Mouse (Mus musculus) Patski (cell line): Measurements from ENCODE around the gene Gimap3. TPM values are rescaled to one million over a fixed set of nuclear protein-coding genes. Genes with fewer than 3 reads are reported as not detected.

Experiments used
- ATAC-seq: fragments of 100-300 bp; one replicate; pipeline ENCODE4 v1.8.0; 2021
- CTCF ChIA-PET: fragments of 350-600 bp; sonication (Branson Sonifier 250); formaldehyde crosslinking; loops from one replicate; lab custom pipeline; 2022; ENCODE audit warnings: inconsistent platforms; lab: Charles Lee
- POLR2A ChIA-PET: fragments of 350-600 bp; sonication (Branson Sonifier 250); formaldehyde crosslinking; loops from one replicate; lab custom pipeline; 2022; ENCODE audit warnings: antibody characterized with exemption, inconsistent platforms; lab: Charles Lee
- DNase-seq: peaks from one replicate; pipeline ENCODE4 v3.0.0-alpha.2; 2011; ENCODE audit warnings: low read depth, low spot score
- H3K27me3 ChIP-seq: fragments of 371-371 bp; one replicate; pipeline ENCODE4 v1.5.1; 2021
- CTCF ChIP-seq: fragments of 100-300 bp; IDR thresholded peaks from one replicate; pipeline ENCODE4 v1.5.1; 2021
- in situ Hi-C: fragments of 300-500 bp; cut with MboI; formaldehyde crosslinking; loops from 3 replicates; pipeline ENCODE4 v1.11.1; 2018; ENCODE audit warnings: low pct_unique_long_range_greater_than_20kb, mixed read lengths
- polyA plus RNA-seq: library from polyadenylated mRNA; unstranded; gene quantifications from one replicate; pipeline ENCODE4 v1.2.3, GENCODE M21; 2021

Gene Gimap3
- polyA plus RNA-seq, 1 experiment from 2014 or later, result not detected

DNA sequence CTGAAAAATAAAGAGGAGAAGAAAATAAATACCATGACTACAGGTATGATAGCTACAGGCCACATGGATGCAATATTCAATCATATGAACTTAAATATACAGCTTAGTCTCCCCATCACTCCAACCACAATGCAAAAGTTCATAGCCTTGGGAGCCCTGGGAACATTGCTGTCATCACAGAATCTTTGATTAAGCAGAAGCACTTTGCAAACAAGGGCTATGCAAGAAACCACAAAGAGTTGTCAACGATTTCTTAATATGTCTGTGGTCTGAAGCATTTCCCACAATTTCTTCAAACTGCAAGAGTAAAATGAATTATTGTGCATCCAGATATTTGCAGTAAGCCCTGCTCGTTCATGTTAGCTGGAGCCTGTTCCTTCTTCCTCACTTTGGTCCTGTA lies 33.6 kb downstream of the Gimap3 start:
- ChIA-PET CTCF (interaction anchor here (1.0 to 1.8 kb wide), 4 partner anchors 9 to 91 kb away, joined by 3 to 4 read pairs (median 4); partner anchors contain the start of gene Gimap5), POLR2A (no interaction called here)
- no peak for TF ChIP-seq CTCF
- DNase-seq, result no peak
- ATAC-seq, result no peak
- peaks cover 6% of the 10 kb centered on the region for H3K27me3 ChIP-seq
- in situ Hi-C loops, result no loop called here

DNA sequence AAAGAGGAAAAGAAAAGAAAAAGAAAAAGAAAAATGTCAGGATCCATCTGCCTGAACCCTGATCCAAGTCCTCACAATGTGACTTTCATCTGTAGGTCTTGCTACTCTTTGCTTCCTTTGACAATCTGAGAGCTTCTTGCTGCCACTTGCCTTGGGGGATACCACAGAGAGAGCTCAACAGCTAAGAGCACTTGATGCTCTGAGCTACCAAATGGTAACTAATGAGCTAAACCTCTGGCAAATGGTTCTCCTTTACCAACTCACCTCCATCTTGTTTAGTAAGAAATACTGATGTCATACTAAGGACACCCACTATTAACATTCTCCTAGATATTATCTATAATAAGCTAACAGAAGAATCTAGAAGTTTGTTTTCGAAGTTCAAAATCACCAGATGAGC lies 37.0 kb downstream of the Gimap3 start:
- in situ Hi-C loops, result no loop called here
- no peak for TF ChIP-seq CTCF
- no peak for DNase-seq
- POLR2A ChIA-PET, result no interaction called here
- CTCF ChIA-PET, result interaction anchor here (1.1 to 3.6 kb wide), 2 partner anchors 38 to 87 kb away, joined by 3 to 13 read pairs; partner anchors contain the start of gene Gimap8
- no peak for ATAC-seq
- H3K27me3 ChIP-seq, result peaks cover 6% of the 10 kb centered on the region

DNA sequence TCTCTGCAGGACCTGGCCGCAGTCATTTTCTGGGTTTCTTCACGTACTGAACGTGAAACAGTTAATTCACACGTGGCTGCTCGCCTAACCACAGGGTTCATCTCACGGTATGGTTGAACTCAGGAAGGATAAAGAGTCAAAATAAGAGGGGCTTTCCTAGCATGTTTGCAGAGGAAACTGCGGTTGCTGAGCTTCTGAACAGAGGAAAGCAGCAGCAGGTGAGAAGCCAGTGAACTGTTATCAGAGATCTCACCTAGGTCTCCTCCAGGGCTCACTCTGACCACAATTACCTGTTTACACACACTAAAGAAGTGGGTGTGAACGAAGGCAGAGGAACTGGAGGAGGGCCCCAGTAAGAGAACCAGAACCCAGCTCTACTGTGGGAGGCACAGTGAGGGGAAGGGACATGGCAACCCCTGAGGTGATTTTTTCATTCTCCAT lies 37.8 kb downstream of the Gimap3 start:
- ChIA-PET CTCF (interaction anchor here (3.6 kb wide), 1 partner anchor 86 kb away, joined by 13 read pairs; the partner anchor contains the start of gene Gimap8), POLR2A (interaction anchor here (1.1 kb wide), 1 partner anchor 12 kb away, joined by 3 read pairs; no protein-coding TSS in a partner anchor)
- in situ Hi-C loops, result no loop called here
- DNase-seq (no peak), ATAC-seq (no peak)
- peaks cover 6% of the 10 kb centered on the region for H3K27me3 ChIP-seq
- no peak for TF ChIP-seq CTCF

DNA sequence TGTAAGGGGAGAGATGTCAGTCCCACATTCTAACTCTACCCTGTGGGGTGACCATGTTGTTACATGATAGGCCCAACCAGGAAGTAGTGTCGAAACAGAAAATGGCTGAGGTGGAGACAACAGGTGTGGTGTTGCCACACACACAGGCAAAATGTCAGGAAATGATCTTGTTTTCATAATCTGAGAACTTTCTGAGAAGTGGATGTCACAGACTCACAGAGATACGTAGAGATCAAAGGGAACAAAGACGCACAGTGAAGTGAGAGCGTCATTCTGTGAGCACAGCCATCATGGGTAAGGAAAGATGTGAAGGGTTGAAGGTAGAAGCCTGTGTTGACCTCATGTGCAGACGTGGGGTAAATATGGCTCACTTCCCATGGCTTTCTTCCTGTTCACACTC lies 42.9 kb downstream of the Gimap3 start:
- ATAC-seq (no peak), DNase-seq (no peak)
- TF ChIP-seq CTCF, result no peak
- ChIA-PET POLR2A (no interaction called here), CTCF (no interaction called here)
- peaks cover 3% of the 10 kb centered on the region for H3K27me3 ChIP-seq
- in situ Hi-C loops, result no loop called here

- DNase-seq (peak; percentile 74), ATAC-seq (peak; percentile 83)
- no peak for TF ChIP-seq CTCF
- H3K27me3 ChIP-seq, result peaks cover under 1% of the 10 kb centered on the region
- ChIA-PET POLR2A (interaction anchor here (0.7 kb wide), 3 partner anchors 78 to 138 kb away, joined by 3 to 6 read pairs (median 4); partner anchors contain the start of gene Gimap8), CTCF (interaction anchor here (1.0 to 1.4 kb wide), 4 partner anchors 33 to 80 kb away, joined by 3 to 5 read pairs (median 4); partner anchors contain the start of genes Gimap3 and Gimap8)
- in situ Hi-C loops, result no loop called here
Observed at GRCm38 (mm10) chr6:48725476-48725875, 45.2 kb downstream of the Gimap3 start.

DNA sequence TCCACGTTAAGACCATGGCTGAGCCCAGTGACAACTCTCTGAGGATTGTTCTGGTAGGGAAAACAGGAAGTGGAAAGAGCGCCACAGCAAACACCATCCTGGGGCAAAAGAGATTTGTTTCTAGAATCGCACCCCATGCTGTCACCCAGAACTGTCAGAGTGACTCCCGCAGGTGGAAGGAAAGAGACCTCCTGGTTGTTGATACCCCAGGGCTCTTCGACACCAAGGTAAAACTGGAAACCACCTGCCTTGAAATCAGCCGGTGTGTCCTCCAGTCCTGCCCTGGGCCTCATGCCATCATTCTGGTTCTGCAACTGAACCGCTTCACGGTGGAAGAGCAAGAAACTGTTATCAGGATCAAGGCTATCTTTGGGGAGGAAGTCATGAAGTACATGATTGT lies 47.2 kb downstream of the Gimap3 start:
- ChIA-PET CTCF (no interaction called here), POLR2A (no interaction called here)
- no peak for DNase-seq
- H3K27me3 ChIP-seq, result no peaks in the 10 kb centered on the region
- no peak for TF ChIP-seq CTCF
- ATAC-seq, result no peak
- in situ Hi-C loops, result no loop called here

DNA sequence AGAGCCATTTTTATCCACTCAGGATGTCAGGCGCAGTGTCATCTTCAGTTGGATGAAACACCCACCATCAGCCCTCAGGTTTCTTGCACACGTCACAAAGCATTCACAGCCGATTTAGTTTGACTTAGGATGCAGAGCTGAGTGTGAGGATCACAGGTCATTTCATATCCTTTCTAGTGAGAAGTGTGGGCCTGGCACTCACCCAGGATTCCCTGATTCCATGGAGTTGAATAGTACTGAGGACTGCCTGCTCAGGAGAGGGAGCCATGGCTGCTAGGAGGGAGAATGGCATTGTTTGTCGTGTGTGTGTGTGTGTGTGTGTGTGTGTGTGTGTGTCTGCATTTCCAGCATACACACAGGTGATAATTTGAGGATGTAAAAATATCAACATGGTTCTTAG lies 50.3 kb downstream of the Gimap3 start:
- POLR2A ChIA-PET, result no interaction called here
- TF ChIP-seq CTCF, result no peak

DNA sequence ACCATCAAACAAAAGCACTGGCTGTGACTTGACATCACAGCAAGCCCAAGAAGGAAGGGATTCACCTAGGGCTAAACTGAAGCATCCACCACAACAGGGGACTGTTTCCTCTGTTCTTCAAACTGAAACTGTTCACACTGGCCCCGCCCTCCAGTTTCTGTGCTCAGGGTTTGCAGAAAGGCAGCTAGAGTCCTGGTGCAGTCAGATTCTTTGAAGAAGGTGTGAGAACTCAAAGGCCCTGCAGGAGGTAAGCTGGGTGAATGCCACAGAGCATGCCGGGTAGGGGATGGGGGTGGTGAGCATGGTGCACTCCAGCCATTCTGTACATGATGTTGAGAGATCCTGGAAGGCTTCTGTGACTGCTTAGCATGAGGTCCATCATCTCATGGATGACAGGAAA lies 52.2 kb downstream of the Gimap3 start, which contains the start of the genes Gm28053 and Gimap7:
Gm28053 (plus strand) TSS at position 153 of the 400 bp plus-strand sequence.
Gimap7 (plus strand) TSS at position 167 of the 400 bp plus-strand sequence.
- ATAC-seq (no peak), DNase-seq (no peak)
- H3K27me3 ChIP-seq, result peaks cover 5% of the 10 kb centered on the region
- no peak for TF ChIP-seq CTCF
- in situ Hi-C loops, result no loop called here
- CTCF ChIA-PET, result no interaction called here
- POLR2A ChIA-PET, result no interaction called here

More for the DNA sequence above, 50.3 kb downstream of the Gimap3 start:
- in situ Hi-C loops, result no loop called here
- CTCF ChIA-PET, result no interaction called here
- ATAC-seq (no peak), DNase-seq (no peak)
- peaks cover under 1% of the 10 kb centered on the region for H3K27me3 ChIP-seq

Other genes with a start within 250 kb of the Gimap3 start
- 97.0 TPM for gene Atp6v0e2, start 233.2 kb downstream of the Gimap3 start, polyA plus RNA-seq
- gene Lrrc61, start 216.1 kb downstream of the Gimap3 start, polyA plus RNA-seq, result 21.5 TPM
- 0.22 TPM for gene Rarres2, start 198.1 kb downstream of the Gimap3 start, polyA plus RNA-seq
- gene Gm45021, start 181.2 kb downstream of the Gimap3 start, polyA plus RNA-seq, result not detected
- gene Repin1, start 177.0 kb downstream of the Gimap3 start, polyA plus RNA-seq, result 44.2 TPM
- 0.62 TPM for gene Gm44965, start 176.9 kb downstream of the Gimap3 start, polyA plus RNA-seq
- gene Zfp775, start 168.8 kb downstream of the Gimap3 start, polyA plus RNA-seq, result 8.7 TPM
- gene AI854703, start 144.1 kb downstream of the Gimap3 start, polyA plus RNA-seq, result 25.6 TPM
- 7.3 TPM for gene Gimap8, start 123.6 kb downstream of the Gimap3 start, polyA plus RNA-seq
- 20.6 TPM for gene Gimap9, start 94.7 kb downstream of the Gimap3 start, polyA plus RNA-seq
- 0.73 TPM for gene Gimap4, start 86.3 kb downstream of the Gimap3 start, polyA plus RNA-seq
- gene Gimap6, start 62.6 kb downstream of the Gimap3 start, polyA plus RNA-seq, result not detected
- not detected for gene Gm28053, start 52.2 kb downstream of the Gimap3 start, polyA plus RNA-seq
- not detected for gene Gimap7, start 52.2 kb downstream of the Gimap3 start, polyA plus RNA-seq
- gene Gimap1, start 31.8 kb downstream of the Gimap3 start, polyA plus RNA-seq, result 0.04 TPM
- gene Gimap5, start 24.7 kb downstream of the Gimap3 start, polyA plus RNA-seq, result not detected
- gene Tmem176a, start 70.1 kb upstream of the Gimap3 start, polyA plus RNA-seq, result 1,783 TPM
- 2,760 TPM for gene Tmem176b, start 70.6 kb upstream of the Gimap3 start, polyA plus RNA-seq
- gene Aoc1, start 102.0 kb upstream of the Gimap3 start, polyA plus RNA-seq, result 22.4 TPM
- gene 1600015I10Rik, start 159.0 kb upstream of the Gimap3 start, polyA plus RNA-seq, result not detected
- gene Doxl2, start 204.1 kb upstream of the Gimap3 start, polyA plus RNA-seq, result not detected
- not detected for gene Svs1, start 216.0 kb upstream of the Gimap3 start, polyA plus RNA-seq